Mouse (Mus musculus): ENCODE data around the gene Padi2. TPM values are rescaled to one million over a fixed set of nuclear protein-coding genes. Genes with fewer than 3 reads are reported as not detected.

Padi2 gene
- polyA plus RNA-seq, 1 experiment from 2014 or later: 1.8 TPM

GRCm38 (mm10) chr4:140882365-140882764, 23.8 kb upstream of the Padi2 start:
- Histone ChIP-seq H3K36me3 (no peaks in the 10 kb centered on the region), H3K9ac (no peak overlapping the region), H3K4me3 (no peak overlapping the region), H3K4me2 (no peak overlapping the region), H3K9me3 (no peaks in the 10 kb centered on the region), H3K4me1 (no peaks in the 10 kb centered on the region), H3K27me3 (no peaks in the 10 kb centered on the region), H3K27ac (no peak overlapping the region)
- WGBS: 64% methylated on average over 4 of the region's 4 CpGs
- ATAC-seq (ENCODE audit: insufficient number of reproducible peaks, insufficient read depth, low FRiP score, low TSS enrichment, low read depth): no peak

DNA sequence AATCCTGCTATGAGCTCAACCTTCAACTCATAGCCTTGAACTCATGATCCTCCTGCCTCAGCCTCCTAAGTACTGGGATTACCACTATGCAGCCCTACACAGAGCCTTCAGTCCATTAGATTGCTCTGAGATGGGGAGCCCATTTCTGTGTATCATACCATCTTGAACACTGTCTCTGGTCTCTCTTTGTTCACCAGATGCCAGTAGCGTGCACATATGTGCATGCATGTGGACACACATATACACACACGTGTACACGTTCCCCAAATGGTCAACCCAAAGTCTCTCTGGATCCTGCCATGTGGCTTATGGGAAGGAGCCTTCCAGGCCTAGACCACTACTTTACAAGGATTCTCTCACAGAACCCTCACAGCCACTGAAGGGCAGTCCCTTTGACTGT, 23.2 kb upstream of the Padi2 start:
- no peak overlapping the region for H3K27ac ChIP-seq
- no peaks in the 10 kb centered on the region for H3K36me3 ChIP-seq
- H3K27me3 ChIP-seq: no peaks in the 10 kb centered on the region
- no peak overlapping the region for H3K4me2 ChIP-seq
- no peak for ATAC-seq (ENCODE audit: insufficient number of reproducible peaks, insufficient read depth, low FRiP score, low TSS enrichment, low read depth)
- no peaks in the 10 kb centered on the region for H3K9me3 ChIP-seq
- H3K4me1 ChIP-seq: no peaks in the 10 kb centered on the region
- WGBS: 97% methylated on average over 3 of the region's 3 CpGs
- H3K4me3 ChIP-seq: no peak overlapping the region
- no peak overlapping the region for H3K9ac ChIP-seq

DNA sequence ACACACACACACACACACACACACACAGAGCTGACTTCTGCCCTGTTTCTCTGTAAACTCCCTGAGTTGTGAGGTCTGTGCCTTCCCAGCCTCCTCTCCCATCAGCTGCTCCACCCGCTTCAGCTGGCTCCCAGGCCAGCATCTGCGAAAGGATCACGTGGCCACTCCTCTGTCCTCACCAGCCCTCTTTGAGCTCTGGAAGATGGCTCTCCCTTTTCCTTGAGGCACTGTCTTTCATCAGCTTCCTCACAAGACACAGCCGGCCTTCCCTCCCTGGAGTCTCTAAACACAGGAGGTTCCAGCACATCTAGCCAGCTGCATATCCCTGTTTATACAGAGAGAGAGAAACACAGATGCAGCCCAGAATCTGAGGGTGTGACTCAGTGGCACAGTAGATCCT, 22.3 kb upstream of the Padi2 start:
- no peaks in the 10 kb centered on the region for H3K4me1 ChIP-seq
- H3K4me3 ChIP-seq: no peak overlapping the region
- H3K9me3 ChIP-seq: no peaks in the 10 kb centered on the region
- H3K27ac ChIP-seq: no peak overlapping the region
- no peak overlapping the region for H3K4me2 ChIP-seq
- no peaks in the 10 kb centered on the region for H3K27me3 ChIP-seq
- H3K36me3 ChIP-seq: no peaks in the 10 kb centered on the region
- ATAC-seq (ENCODE audit: insufficient number of reproducible peaks, insufficient read depth, low FRiP score, low TSS enrichment, low read depth): no peak
- no peak overlapping the region for H3K9ac ChIP-seq
- 16% methylated on average over 4 of the region's 4 CpGs for WGBS

GRCm38 (mm10) chr4:140891525-140892162, 14.5 kb upstream of the Padi2 start:
- no peak overlapping the region for H3K9ac ChIP-seq
- H3K4me2 ChIP-seq: no peak overlapping the region
- 92% methylated on average over 14 of the region's 14 CpGs for WGBS
- H3K9me3 ChIP-seq: no peaks in the 10 kb centered on the region
- no peak overlapping the region for H3K4me3 ChIP-seq
- no peak overlapping the region for H3K27ac ChIP-seq
- no peaks in the 10 kb centered on the region for H3K4me1 ChIP-seq
- H3K36me3 ChIP-seq: no peaks in the 10 kb centered on the region
- ATAC-seq (ENCODE audit: insufficient number of reproducible peaks, insufficient read depth, low FRiP score, low TSS enrichment, low read depth): no peak
- H3K27me3 ChIP-seq: no peaks in the 10 kb centered on the region

- Histone ChIP-seq H3K4me2 (no peak overlapping the region), H3K9me3 (no peaks in the 10 kb centered on the region), H3K27ac (no peak overlapping the region), H3K9ac (no peak overlapping the region), H3K36me3 (no peaks in the 10 kb centered on the region), H3K27me3 (no peaks in the 10 kb centered on the region), H3K4me3 (no peak overlapping the region), H3K4me1 (no peaks in the 10 kb centered on the region)
- no peak for ATAC-seq (ENCODE audit: insufficient number of reproducible peaks, insufficient read depth, low FRiP score, low TSS enrichment, low read depth)
- WGBS: 64% methylated on average over 1 of the region's 1 CpGs
Measured at GRCm38 (mm10) chr4:140892163-140892530, 14.0 kb upstream of the Padi2 start.

DNA sequence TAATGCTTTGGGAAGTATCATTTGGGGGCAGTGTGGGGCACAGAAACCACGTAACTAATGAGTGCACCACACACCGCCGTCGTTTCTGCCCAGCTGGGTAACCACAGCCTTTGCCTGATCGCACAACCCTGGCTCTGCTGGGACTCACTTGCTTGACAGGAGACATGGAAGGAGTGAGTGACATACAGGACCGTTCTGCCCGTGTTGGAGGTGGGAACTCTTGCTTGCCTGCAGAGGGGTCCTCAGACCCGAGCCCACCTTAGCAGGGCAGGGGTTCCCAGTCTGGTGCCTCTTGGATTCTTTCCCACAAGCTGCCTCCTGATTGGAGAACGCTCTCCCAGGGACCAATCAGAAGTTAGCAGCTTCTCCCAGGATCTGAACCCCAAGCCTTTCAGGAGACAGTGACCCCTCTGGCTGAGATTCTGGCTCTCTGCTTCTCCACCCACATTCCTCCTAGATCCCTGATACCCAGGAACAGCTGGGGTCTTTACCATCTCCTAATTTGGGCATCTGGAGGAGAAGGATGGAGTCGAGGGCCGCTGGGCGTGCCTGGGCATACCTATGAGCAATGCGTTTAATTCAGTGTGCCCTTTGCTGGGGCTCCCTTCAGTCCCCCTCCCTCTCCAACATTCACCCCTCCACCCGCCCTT, 1.2 kb upstream of the Padi2 start:
- H3K36me3 ChIP-seq: no peaks in the 10 kb centered on the region
- H3K4me2 ChIP-seq: no peak overlapping the region
- no peaks in the 10 kb centered on the region for H3K9me3 ChIP-seq
- H3K9ac ChIP-seq: no peak overlapping the region
- H3K4me3 ChIP-seq: no peak overlapping the region
- no peak for ATAC-seq (ENCODE audit: insufficient number of reproducible peaks, insufficient read depth, low FRiP score, low TSS enrichment, low read depth)
- H3K27me3 ChIP-seq: peaks cover 73% of the 10 kb centered on the region
- H3K4me1 ChIP-seq: peaks cover 18% of the 10 kb centered on the region
- WGBS: 53% methylated on average over 14 of the region's 14 CpGs
- no peak overlapping the region for H3K27ac ChIP-seq

- 7% methylated on average over 11 of the region's 11 CpGs for WGBS
- no peaks in the 10 kb centered on the region for H3K9me3 ChIP-seq
- H3K4me1 ChIP-seq: peaks cover 18% of the 10 kb centered on the region
- H3K9ac ChIP-seq: no peak overlapping the region; the same call in 1 of the 2 replicates
- H3K4me2 ChIP-seq: peak overlapping the region; percentile 65
- ATAC-seq (ENCODE audit: insufficient number of reproducible peaks, insufficient read depth, low FRiP score, low TSS enrichment, low read depth): no peak
- H3K27ac ChIP-seq: no peak overlapping the region
- H3K4me3 ChIP-seq: peak overlapping the region; percentile 36; the same call in 1 of the 2 replicates
- H3K27me3 ChIP-seq: peaks cover 75% of the 10 kb centered on the region
- H3K36me3 ChIP-seq: no peaks in the 10 kb centered on the region
Measured at GRCm38 (mm10) chr4:140905426-140905871, 695 bp upstream of the Padi2 start.

DNA sequence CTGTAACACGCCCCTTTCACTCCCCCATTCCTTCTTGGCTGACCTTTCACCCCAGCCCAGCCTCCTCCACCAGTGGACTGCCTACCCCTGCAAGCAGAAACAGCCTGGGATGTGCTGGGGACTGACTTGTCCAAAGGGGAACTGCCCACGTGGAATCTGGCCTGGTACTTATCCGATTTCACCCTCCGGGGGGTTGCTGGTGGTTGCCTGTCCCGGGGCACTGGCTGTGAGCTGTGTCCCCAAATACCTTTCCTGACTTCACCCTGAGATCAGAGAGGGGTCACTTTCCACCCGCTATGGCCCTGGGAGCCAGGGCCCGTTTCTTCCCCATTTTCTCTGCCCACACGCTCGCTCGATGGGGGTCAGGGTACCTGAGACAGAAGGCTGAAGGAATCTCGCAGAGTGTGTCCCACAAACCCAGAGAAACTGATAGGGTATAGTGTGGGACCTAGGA, 710 bp downstream of the Padi2 start:
- no peaks in the 10 kb centered on the region for H3K36me3 ChIP-seq

GRCm38 (mm10) chr4:140907306-140908024, 1.3 kb downstream of the Padi2 start:
- Histone ChIP-seq H3K36me3 (no peaks in the 10 kb centered on the region), H3K4me2 (no peak overlapping the region), H3K4me3 (no peak overlapping the region), H3K9me3 (no peaks in the 10 kb centered on the region), H3K27me3 (peaks cover 83% of the 10 kb centered on the region), H3K9ac (no peak overlapping the region), H3K4me1 (peaks cover 25% of the 10 kb centered on the region), H3K27ac (no peak overlapping the region)
- WGBS: 45% methylated on average over 12 of the region's 12 CpGs
- no peak for ATAC-seq (ENCODE audit: insufficient number of reproducible peaks, insufficient read depth, low FRiP score, low TSS enrichment, low read depth)

More for the DNA sequence above, 710 bp downstream of the Padi2 start:
- H3K9ac ChIP-seq: no peak overlapping the region
- H3K4me1 ChIP-seq: peaks cover 25% of the 10 kb centered on the region
- no peaks in the 10 kb centered on the region for H3K9me3 ChIP-seq
- 0 out of 2 replicates have a peak overlapping the region, but pooled peaks have one; percentile 65 for H3K4me2 ChIP-seq
- WGBS: 53% methylated on average over 11 of the region's 11 CpGs
- H3K27ac ChIP-seq: no peak overlapping the region
- peaks cover 81% of the 10 kb centered on the region for H3K27me3 ChIP-seq
- H3K4me3 ChIP-seq: 0 out of 2 replicates have a peak overlapping the region, but pooled peaks have one; percentile 36
- no peak for ATAC-seq (ENCODE audit: insufficient number of reproducible peaks, insufficient read depth, low FRiP score, low TSS enrichment, low read depth)

- Histone ChIP-seq H3K9me3 (no peaks in the 10 kb centered on the region), H3K4me3 (no peak overlapping the region), H3K27ac (no peak overlapping the region), H3K9ac (no peak overlapping the region), H3K27me3 (peaks cover 73% of the 10 kb centered on the region), H3K36me3 (no peaks in the 10 kb centered on the region), H3K4me1 (peaks cover 25% of the 10 kb centered on the region), H3K4me2 (no peak overlapping the region)
- ATAC-seq (ENCODE audit: insufficient number of reproducible peaks, insufficient read depth, low FRiP score, low TSS enrichment, low read depth): no peak
- 52% methylated on average over 5 of the region's 5 CpGs for WGBS
Measured at GRCm38 (mm10) chr4:140908627-140909026, 2.5 kb downstream of the Padi2 start.

DNA sequence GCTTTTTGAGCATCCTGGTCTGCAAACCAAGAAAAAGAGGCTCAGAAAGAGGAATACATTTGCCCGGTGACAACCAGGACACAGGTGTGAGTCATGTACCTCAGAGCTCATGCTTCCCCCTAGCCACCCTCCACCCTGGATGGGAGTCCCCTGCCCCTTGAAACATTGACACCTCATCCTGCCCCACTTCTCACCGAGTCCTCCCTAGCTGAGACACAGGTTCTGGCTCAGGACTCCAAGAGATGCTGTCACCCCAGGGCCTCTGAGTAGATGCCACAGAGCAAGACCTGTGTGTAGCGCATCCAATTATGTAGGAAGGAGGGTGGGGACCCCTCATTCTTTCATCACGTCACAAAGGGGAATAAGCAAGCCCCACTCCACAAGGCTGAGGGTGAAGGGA, 3.4 kb downstream of the Padi2 start:
- no peak for ATAC-seq (ENCODE audit: insufficient number of reproducible peaks, insufficient read depth, low FRiP score, low TSS enrichment, low read depth)
- Histone ChIP-seq H3K36me3 (no peaks in the 10 kb centered on the region), H3K4me1 (peaks cover 26% of the 10 kb centered on the region), H3K9ac (no peak overlapping the region), H3K27ac (no peak overlapping the region), H3K4me3 (no peak overlapping the region), H3K27me3 (peaks cover 64% of the 10 kb centered on the region), H3K9me3 (no peaks in the 10 kb centered on the region), H3K4me2 (no peak overlapping the region)
- 79% methylated on average over 4 of the region's 4 CpGs for WGBS
